Mouse (Mus musculus): ENCODE measurements around the gene Pltp. TPM values are rescaled to one million over a fixed set of nuclear protein-coding genes. Genes with fewer than 3 reads are reported as not detected.
"Not testable (repeated sequence)": the region's sequence is repeated elsewhere in the genome, so short reads cannot be mapped to it uniquely, and the experiment has no call there.

Pltp gene
- polyA plus RNA-seq, 1 experiment from 2014 or later: 91.1 TPM

GRCm38 (mm10) chr2:164886617-164887016, 29.1 kb upstream of the Pltp start:
- 90% methylated on average over 10 of the region's 10 CpGs for WGBS
- Histone ChIP-seq H3K4me3 (replicated peaks; ENCODE audit: low read depth, low read length) (no peak overlapping the region), H3K9me3 (ENCODE audit: control insufficient read depth, low read length) (no peaks in the 10 kb centered on the region), H3K36me3 (ENCODE audit: control insufficient read depth, insufficient read depth, low read length) (peaks cover 86% of the 10 kb centered on the region), H3K27me3 (ENCODE audit: control insufficient read depth, insufficient read depth, low read length) (no peaks in the 10 kb centered on the region), H3K27ac (replicated peaks; ENCODE audit: low read depth, low read length) (no peak overlapping the region), H3K9ac (replicated peaks; ENCODE audit: low read length) (no peak overlapping the region), H3K4me2 (ENCODE audit: low read length) (no peak overlapping the region), H3K4me1 (ENCODE audit: control insufficient read depth, insufficient read depth, low read length) (0 out of 2 replicates have a peak, but pooled peaks cover 3% of the 10 kb centered on the region)
- ATAC-seq (ENCODE audit: low FRiP score, low TSS enrichment) (no peak), DNase-seq (no peak)

- ATAC-seq (ENCODE audit: low FRiP score, low TSS enrichment): no peak
- 79% methylated on average over 7 of the region's 7 CpGs for WGBS
- Histone ChIP-seq H3K4me3 (replicated peaks; ENCODE audit: low read depth, low read length) (no peak overlapping the region), H3K9me3 (ENCODE audit: control insufficient read depth, low read length) (no peaks in the 10 kb centered on the region), H3K27ac (replicated peaks; ENCODE audit: low read depth, low read length) (peak overlapping the region; percentile 20; the same call in 1 of the 2 replicates), H3K9ac (replicated peaks; ENCODE audit: low read length) (no peak overlapping the region), H3K36me3 (ENCODE audit: control insufficient read depth, insufficient read depth, low read length) (peaks cover 78% of the 10 kb centered on the region), H3K4me1 (ENCODE audit: control insufficient read depth, insufficient read depth, low read length) (0 out of 2 replicates have a peak, but pooled peaks cover 3% of the 10 kb centered on the region), H3K27me3 (ENCODE audit: control insufficient read depth, insufficient read depth, low read length) (no peaks in the 10 kb centered on the region), H3K4me2 (ENCODE audit: low read length) (no peak overlapping the region)
- DNase-seq: peak; percentile 67
Measured at GRCm38 (mm10) chr2:164885788-164886187, 28.3 kb upstream of the Pltp start.

GRCm38 (mm10) chr2:164882619-164883018, 25.1 kb upstream of the Pltp start:
- Histone ChIP-seq H3K27me3 (ENCODE audit: control insufficient read depth, insufficient read depth, low read length) (no peaks in the 10 kb centered on the region), H3K9me3 (ENCODE audit: control insufficient read depth, low read length) (no peaks in the 10 kb centered on the region), H3K4me3 (replicated peaks; ENCODE audit: low read depth, low read length) (no peak overlapping the region), H3K9ac (replicated peaks; ENCODE audit: low read length) (no peak overlapping the region), H3K4me1 (ENCODE audit: control insufficient read depth, insufficient read depth, low read length) (peaks cover 16% of the 10 kb centered on the region), H3K4me2 (ENCODE audit: low read length) (no peak overlapping the region), H3K27ac (replicated peaks; ENCODE audit: low read depth, low read length) (peak overlapping the region; percentile 52; the same call in 1 of the 2 replicates), H3K36me3 (ENCODE audit: control insufficient read depth, insufficient read depth, low read length) (peaks cover 46% of the 10 kb centered on the region)
- DNase-seq: peak; percentile 34
- WGBS: 30% methylated on average over 9 of the region's 9 CpGs
- ATAC-seq (ENCODE audit: low FRiP score, low TSS enrichment): no peak

GRCm38 (mm10) chr2:164879568-164880277, 22.2 kb upstream of the Pltp start:
- WGBS: under 1% methylated on average over 67 of the region's 72 CpGs
- ATAC-seq (ENCODE audit: low FRiP score, low TSS enrichment) (peak; percentile 88), DNase-seq (peak; percentile 99)
- H3K9me3 ChIP-seq (ENCODE audit: control insufficient read depth, low read length): no peaks in the 10 kb centered on the region
- H3K9ac ChIP-seq (replicated peaks; ENCODE audit: low read length): peak overlapping the region; percentile 100
- H3K36me3 ChIP-seq (ENCODE audit: control insufficient read depth, insufficient read depth, low read length): peaks cover 17% of the 10 kb centered on the region
- H3K27ac ChIP-seq (replicated peaks; ENCODE audit: low read depth, low read length): peak overlapping the region; percentile 100
- peak overlapping the region; percentile 96 for H3K4me3 ChIP-seq (replicated peaks; ENCODE audit: low read depth, low read length)
- peaks cover 27% of the 10 kb centered on the region for H3K4me1 ChIP-seq (ENCODE audit: control insufficient read depth, insufficient read depth, low read length)
- H3K4me2 ChIP-seq (ENCODE audit: low read length): peak overlapping the region; percentile 94
- no peaks in the 10 kb centered on the region for H3K27me3 ChIP-seq (ENCODE audit: control insufficient read depth, insufficient read depth, low read length)

- peaks cover 12% of the 10 kb centered on the region for H3K36me3 ChIP-seq (ENCODE audit: control insufficient read depth, insufficient read depth, low read length)
- no peaks in the 10 kb centered on the region for H3K9me3 ChIP-seq (ENCODE audit: control insufficient read depth, low read length)
- ATAC-seq (ENCODE audit: low FRiP score, low TSS enrichment) (peak; percentile 88), DNase-seq (peak; percentile 96)
- peak within 1 kb of the TSS; percentile 94 for H3K4me2 ChIP-seq (ENCODE audit: low read length)
- WGBS: 1% methylated on average over 39 of the region's 40 CpGs
- no peaks in the 10 kb centered on the region for H3K27me3 ChIP-seq (ENCODE audit: control insufficient read depth, insufficient read depth, low read length)
- H3K4me1 ChIP-seq (ENCODE audit: control insufficient read depth, insufficient read depth, low read length): peaks cover 27% of the 10 kb centered on the region
- peak within 1 kb of the TSS; percentile 100 for H3K27ac ChIP-seq (replicated peaks; ENCODE audit: low read depth, low read length)
- peak within 1 kb of the TSS; percentile 100 for H3K9ac ChIP-seq (replicated peaks; ENCODE audit: low read length)
- peak within 1 kb of the TSS; percentile 96 for H3K4me3 ChIP-seq (replicated peaks; ENCODE audit: low read depth, low read length)
Measured at GRCm38 (mm10) chr2:164879228-164879567, 21.7 kb upstream of the Pltp start, which contains the start of gene Pcif1. Pcif1 (plus strand) TSS chr2:164879304.

GRCm38 (mm10) chr2:164878509-164879227, 21.2 kb upstream of the Pltp start:
- Histone ChIP-seq H3K4me3 (replicated peaks; ENCODE audit: low read depth, low read length) (peak overlapping the region; percentile 96), H3K4me1 (ENCODE audit: control insufficient read depth, insufficient read depth, low read length) (peaks cover 27% of the 10 kb centered on the region), H3K36me3 (ENCODE audit: control insufficient read depth, insufficient read depth, low read length) (peaks cover 7% of the 10 kb centered on the region), H3K4me2 (ENCODE audit: low read length) (peak overlapping the region; percentile 94), H3K9me3 (ENCODE audit: control insufficient read depth, low read length) (no peaks in the 10 kb centered on the region), H3K27ac (replicated peaks; ENCODE audit: low read depth, low read length) (peak overlapping the region; percentile 100), H3K9ac (replicated peaks; ENCODE audit: low read length) (peak overlapping the region; percentile 100), H3K27me3 (ENCODE audit: control insufficient read depth, insufficient read depth, low read length) (no peaks in the 10 kb centered on the region)
- under 1% methylated on average over 28 of the region's 28 CpGs for WGBS
- peak; percentile 60 for ATAC-seq (ENCODE audit: low FRiP score, low TSS enrichment)
- DNase-seq: peak; percentile 53

GRCm38 (mm10) chr2:164877376-164878215, 20.1 kb upstream of the Pltp start:
- H3K27me3 ChIP-seq (ENCODE audit: control insufficient read depth, insufficient read depth, low read length); H3K36me3 ChIP-seq (ENCODE audit: control insufficient read depth, insufficient read depth, low read length); DNase-seq; H3K9ac ChIP-seq (replicated peaks; ENCODE audit: low read length); H3K9me3 ChIP-seq (ENCODE audit: control insufficient read depth, low read length); H3K27ac ChIP-seq (replicated peaks; ENCODE audit: low read depth, low read length); ATAC-seq (ENCODE audit: low FRiP score, low TSS enrichment): not testable (repeated sequence)
- Histone ChIP-seq H3K4me2 (ENCODE audit: low read length) (peak overlapping the region; percentile 94), H3K4me3 (replicated peaks; ENCODE audit: low read depth, low read length) (peak overlapping the region; percentile 96), H3K4me1 (ENCODE audit: control insufficient read depth, insufficient read depth, low read length) (peaks cover 25% of the 10 kb centered on the region)
- WGBS: 74% methylated on average over 11 of the region's 11 CpGs

- not testable (repeated sequence) for H3K9ac ChIP-seq (replicated peaks; ENCODE audit: low read length); H3K4me3 ChIP-seq (replicated peaks; ENCODE audit: low read depth, low read length); H3K36me3 ChIP-seq (ENCODE audit: control insufficient read depth, insufficient read depth, low read length); H3K4me2 ChIP-seq (ENCODE audit: low read length); ATAC-seq (ENCODE audit: low FRiP score, low TSS enrichment); H3K27me3 ChIP-seq (ENCODE audit: control insufficient read depth, insufficient read depth, low read length); H3K9me3 ChIP-seq (ENCODE audit: control insufficient read depth, low read length); DNase-seq; H3K27ac ChIP-seq (replicated peaks; ENCODE audit: low read depth, low read length)
- H3K4me1 ChIP-seq (ENCODE audit: control insufficient read depth, insufficient read depth, low read length): peaks cover 23% of the 10 kb centered on the region
- 55% methylated on average over 2 of the region's 2 CpGs for WGBS
Measured at GRCm38 (mm10) chr2:164875648-164876047, 18.1 kb upstream of the Pltp start.

All from midbrain, embryonic 14.5 days (tissue).